Mouse (Mus musculus) midbrain, embryonic 16.5 days (tissue): ENCODE results near the gene Gper1. TPM values are rescaled to one million over a fixed set of nuclear protein-coding genes. Genes with fewer than 3 reads are reported as not detected.

Source experiments
- ATAC-seq: fragments of 200-750 bp; cut with Nextera tagmentation; 2 replicates; pipeline ENCODE4 v1.8.0; 2017; ENCODE audit warnings: moderate TSS enrichment
- H3K27ac ChIP-seq: fragments of 300-500 bp; sonication (generic); 2 replicates; pipeline ENCODE4 v1.5.1; 2014; ENCODE audit warnings: mild to moderate bottlenecking, low read length, mixed read lengths
- H3K27me3 ChIP-seq: fragments of 300-500 bp; sonication (generic); 2 replicates; pipeline ENCODE4 v1.6.1; 2014; ENCODE audit warnings: low read depth, low read length, mixed read lengths; ENCODE audit not compliant: control insufficient read depth, insufficient read depth
- H3K36me3 ChIP-seq: fragments of 300-500 bp; sonication (generic); 2 replicates; pipeline ENCODE4 v1.6.1; 2014; ENCODE audit warnings: mild to moderate bottlenecking, low read length, moderate library complexity, mixed read lengths; ENCODE audit not compliant: control insufficient read depth, insufficient read depth
- H3K4me1 ChIP-seq: fragments of 300-500 bp; sonication (generic); 2 replicates; pipeline ENCODE4 v1.6.1; 2014; ENCODE audit warnings: mild to moderate bottlenecking, low read length, mixed read lengths; ENCODE audit not compliant: control insufficient read depth, insufficient read depth
- H3K4me2 ChIP-seq: fragments of 300-500 bp; sonication (generic); 2 replicates; pipeline ENCODE4 v1.6.1; 2014; ENCODE audit warnings: mild to moderate bottlenecking, low read length, mixed read lengths
- H3K4me3 ChIP-seq: fragments of 300-500 bp; sonication (generic); 2 replicates; pipeline ENCODE4 v1.5.1; 2014; ENCODE audit warnings: low read depth, mild to moderate bottlenecking, low read length, moderate library complexity, mixed read lengths
- H3K9ac ChIP-seq: fragments of 300-500 bp; sonication (generic); 2 replicates; pipeline ENCODE4 v1.6.1; 2014; ENCODE audit warnings: low read depth, low read length, mixed read lengths
- H3K9me3 ChIP-seq: fragments of 300-500 bp; sonication (generic); replicated peaks from 2 replicates; pipeline ENCODE4 v1.6.1; 2014; ENCODE audit warnings: mild to moderate bottlenecking, low read length, mixed read lengths; ENCODE audit not compliant: control insufficient read depth, poor library complexity, severe bottlenecking
- WGBS: fragments of 180-500 bp; shearing (Covaris S2); extraction: QIAGEN DNeasy Blood & Tissue Kit; methylation state at CpG from one replicate; pipeline ENCODE4 v1.1.7; 2014; 5-methylcytosine and 5-hydroxymethylcytosine counted together
- polyA plus RNA-seq: library from polyadenylated mRNA; unstranded; fragments of >200 nt; fragmentation: Nextera tagmentation; extraction: Ambion mirVana; gene quantifications from 2 replicates; pipeline ENCODE4 v1.2.1, GENCODE M21; 2015

Gper1 gene
- 9.4 TPM in 2 replicates for polyA plus RNA-seq

- ATAC-seq: peak; percentile 54; the same call in 1 of the 2 replicates
- Histone ChIP-seq H3K4me2 (peak within 1 kb of the TSS; percentile 37), H3K27ac (peak within 1 kb of the TSS; percentile 58), H3K4me3 (peak within 1 kb of the TSS; percentile 26), H3K4me1 (peaks cover 18% of the 10 kb centered on the region; the same call in 1 of the 2 replicates), H3K9ac (peak within 1 kb of the TSS; percentile 48), H3K9me3 (no peaks in the 10 kb centered on the region), H3K27me3 (no peaks in the 10 kb centered on the region), H3K36me3 (no peaks in the 10 kb centered on the region)
- WGBS: 49% methylated on average over 21 of the region's 21 CpGs
These were observed at the start of gene Gper1 for GRCm38 (mm10) chr5:139423026-139423865. Gene Gper1, plus strand, starts transcription at chr5:139423151.

- Histone ChIP-seq H3K4me2 (no peak overlapping the region), H3K27ac (no peak overlapping the region), H3K9ac (no peak overlapping the region), H3K9me3 (no peaks in the 10 kb centered on the region), H3K27me3 (no peaks in the 10 kb centered on the region), H3K4me1 (peaks cover 20% of the 10 kb centered on the region), H3K36me3 (no peaks in the 10 kb centered on the region), H3K4me3 (no peak overlapping the region)
- 83% methylated on average over 6 of the region's 6 CpGs for WGBS
- no peak for ATAC-seq
These were observed 49.0 kb upstream of the Gper1 start for GRCm38 (mm10) chr5:139373889-139374444.

GRCm38 (mm10) chr5:139374841-139375240 is 48.1 kb upstream of the Gper1 start:
- no peak overlapping the region for H3K27ac ChIP-seq
- no peaks in the 10 kb centered on the region for H3K36me3 ChIP-seq
- WGBS: 85% methylated on average over 2 of the region's 2 CpGs
- no peak overlapping the region for H3K4me3 ChIP-seq
- no peak overlapping the region for H3K4me2 ChIP-seq
- H3K9me3 ChIP-seq: no peaks in the 10 kb centered on the region
- peaks cover 20% of the 10 kb centered on the region for H3K4me1 ChIP-seq
- no peaks in the 10 kb centered on the region for H3K27me3 ChIP-seq
- no peak for ATAC-seq
- H3K9ac ChIP-seq: no peak overlapping the region

GRCm38 (mm10) chr5:139377468-139378270 is 45.3 kb upstream of the Gper1 start, which contains the start of gene Gpr146:
Gene Gpr146, plus strand, starts transcription at chr5:139377697.
- Histone ChIP-seq H3K27ac (no peak within 1 kb of the TSS; the same call in 1 of the 2 replicates), H3K4me2 (no peak within 1 kb of the TSS), H3K27me3 (no peaks in the 10 kb centered on the region), H3K4me1 (peaks cover 14% of the 10 kb centered on the region), H3K9ac (no peak within 1 kb of the TSS), H3K9me3 (no peaks in the 10 kb centered on the region), H3K36me3 (no peaks in the 10 kb centered on the region), H3K4me3 (no peak within 1 kb of the TSS)
- ATAC-seq: no peak
- 86% methylated on average over 18 of the region's 18 CpGs for WGBS

- no peak overlapping the region for H3K27ac ChIP-seq
- H3K9ac ChIP-seq: no peak overlapping the region
- H3K36me3 ChIP-seq: no peaks in the 10 kb centered on the region
- WGBS: 90% methylated on average over 7 of the region's 7 CpGs
- H3K4me1 ChIP-seq: peaks cover 10% of the 10 kb centered on the region; the same call in 1 of the 2 replicates
- ATAC-seq: no peak
- H3K4me3 ChIP-seq: no peak overlapping the region
- no peaks in the 10 kb centered on the region for H3K9me3 ChIP-seq
- no peaks in the 10 kb centered on the region for H3K27me3 ChIP-seq
- H3K4me2 ChIP-seq: no peak overlapping the region
These were observed 44.7 kb upstream of the Gper1 start for GRCm38 (mm10) chr5:139378271-139378556.

- WGBS: 55% methylated on average over 21 of the region's 21 CpGs
- no peak for ATAC-seq
- Histone ChIP-seq H3K36me3 (no peaks in the 10 kb centered on the region), H3K4me2 (no peak overlapping the region), H3K9me3 (no peaks in the 10 kb centered on the region), H3K4me3 (no peak overlapping the region), H3K4me1 (peaks cover 10% of the 10 kb centered on the region; the same call in 1 of the 2 replicates), H3K27ac (no peak overlapping the region; the same call in 1 of the 2 replicates), H3K27me3 (no peaks in the 10 kb centered on the region), H3K9ac (no peak overlapping the region)
These were observed 43.8 kb upstream of the Gper1 start for GRCm38 (mm10) chr5:139378986-139379629.

- peaks cover 10% of the 10 kb centered on the region; the same call in 1 of the 2 replicates for H3K4me1 ChIP-seq
- no peaks in the 10 kb centered on the region for H3K36me3 ChIP-seq
- H3K9ac ChIP-seq: peak overlapping the region; percentile 75
- no peaks in the 10 kb centered on the region for H3K27me3 ChIP-seq
- no peak for ATAC-seq
- peak overlapping the region; percentile 93 for H3K4me2 ChIP-seq
- H3K4me3 ChIP-seq: peak overlapping the region; percentile 70
- WGBS: 17% methylated on average over 8 of the region's 8 CpGs
- no peaks in the 10 kb centered on the region for H3K9me3 ChIP-seq
- peak overlapping the region; percentile 50 for H3K27ac ChIP-seq
These were observed 43.1 kb upstream of the Gper1 start for GRCm38 (mm10) chr5:139379771-139380384.
